Mouse (Mus musculus): Measurements from ENCODE around the gene Uaca.
A peak's percentile ranks its signal among the peaks of the same experiment; 100 is the strongest.

Uaca gene

GRCm38 (mm10) chr9:60854196-60854595 is 59.9 kb downstream of the Uaca start:
- no peak for TF ChIP-seq POU5F1 (IDR thresholded peaks at IDR 0.05; ENCODE audit: borderline replicate concordance, low read length)
- TF ChIP-seq CTCF (conservative IDR thresholded peaks at IDR 0.05; ENCODE audit: low read length) = no peak
- no peak for TF ChIP-seq NANOG (IDR thresholded peaks at IDR 0.05; ENCODE audit: borderline replicate concordance, low read length)
- H3K36me3 ChIP-seq (ENCODE audit: insufficient read depth, low read length) = peaks cover 24% of the 10 kb centered on the region
- no peaks in the 10 kb centered on the region for H3K9me3 ChIP-seq (ENCODE audit: low read length)
- peaks cover 13% of the 10 kb centered on the region for H3K4me1 ChIP-seq (replicated peaks; ENCODE audit: low read depth, low read length)
- no peaks in the 10 kb centered on the region for H3K27me3 ChIP-seq (ENCODE audit: insufficient read depth, low read length)
- H3K4me3 ChIP-seq (replicated peaks; ENCODE audit: low read length) = no peak overlapping the region

- Histone ChIP-seq H3K4me3 (replicated peaks; ENCODE audit: low read length) (no peak overlapping the region), H3K9me3 (ENCODE audit: low read length) (no peaks in the 10 kb centered on the region), H3K4me1 (replicated peaks; ENCODE audit: low read depth, low read length) (peaks cover 13% of the 10 kb centered on the region), H3K27me3 (ENCODE audit: insufficient read depth, low read length) (no peaks in the 10 kb centered on the region), H3K36me3 (ENCODE audit: insufficient read depth, low read length) (peaks cover 22% of the 10 kb centered on the region)
- TF ChIP-seq NANOG (IDR thresholded peaks at IDR 0.05; ENCODE audit: borderline replicate concordance, low read length) (no peak), POU5F1 (IDR thresholded peaks at IDR 0.05; ENCODE audit: borderline replicate concordance, low read length) (no peak), CTCF (conservative IDR thresholded peaks at IDR 0.05; ENCODE audit: low read length) (peak; percentile 38)
Observed at GRCm38 (mm10) chr9:60857833-60858232, 63.5 kb downstream of the Uaca start.

- H3K4me1 ChIP-seq (replicated peaks; ENCODE audit: low read depth, low read length) = peaks cover 18% of the 10 kb centered on the region
- TF ChIP-seq NANOG (IDR thresholded peaks at IDR 0.05; ENCODE audit: borderline replicate concordance, low read length) (no peak), CTCF (conservative IDR thresholded peaks at IDR 0.05; ENCODE audit: low read length) (peak; percentile 54)
Observed at GRCm38 (mm10) chr9:60858306-60858960, 64.1 kb downstream of the Uaca start.

GRCm38 (mm10) chr9:60859031-60859430 is 64.7 kb downstream of the Uaca start:
- Histone ChIP-seq H3K4me3 (replicated peaks; ENCODE audit: low read length) (no peak overlapping the region), H3K4me1 (replicated peaks; ENCODE audit: low read depth, low read length) (peaks cover 21% of the 10 kb centered on the region), H3K9me3 (ENCODE audit: low read length) (no peaks in the 10 kb centered on the region), H3K36me3 (ENCODE audit: insufficient read depth, low read length) (peaks cover 27% of the 10 kb centered on the region), H3K27me3 (ENCODE audit: insufficient read depth, low read length) (no peaks in the 10 kb centered on the region)
- TF ChIP-seq POU5F1 (IDR thresholded peaks at IDR 0.05; ENCODE audit: borderline replicate concordance, low read length) = no peak
- no peak for TF ChIP-seq CTCF (conservative IDR thresholded peaks at IDR 0.05; ENCODE audit: low read length)
- no peak for TF ChIP-seq NANOG (IDR thresholded peaks at IDR 0.05; ENCODE audit: borderline replicate concordance, low read length)

More at GRCm38 (mm10) chr9:60858306-60858960, 64.1 kb downstream of the Uaca start:
- no peak overlapping the region for H3K4me3 ChIP-seq (replicated peaks; ENCODE audit: low read length)
- H3K36me3 ChIP-seq (ENCODE audit: insufficient read depth, low read length) = peaks cover 28% of the 10 kb centered on the region
- no peaks in the 10 kb centered on the region for H3K27me3 ChIP-seq (ENCODE audit: insufficient read depth, low read length)
- H3K9me3 ChIP-seq (ENCODE audit: low read length) = no peaks in the 10 kb centered on the region

GRCm38 (mm10) chr9:60861030-60861429 is 66.7 kb downstream of the Uaca start:
- TF ChIP-seq CTCF (conservative IDR thresholded peaks at IDR 0.05; ENCODE audit: low read length) (no peak), POU5F1 (IDR thresholded peaks at IDR 0.05; ENCODE audit: borderline replicate concordance, low read length) (no peak), NANOG (IDR thresholded peaks at IDR 0.05; ENCODE audit: borderline replicate concordance, low read length) (no peak)
- Histone ChIP-seq H3K4me3 (replicated peaks; ENCODE audit: low read length) (no peak overlapping the region), H3K9me3 (ENCODE audit: low read length) (no peaks in the 10 kb centered on the region), H3K36me3 (ENCODE audit: insufficient read depth, low read length) (peaks cover 18% of the 10 kb centered on the region), H3K4me1 (replicated peaks; ENCODE audit: low read depth, low read length) (peaks cover 35% of the 10 kb centered on the region), H3K27me3 (ENCODE audit: insufficient read depth, low read length) (no peaks in the 10 kb centered on the region)

- no peak overlapping the region for H3K4me3 ChIP-seq (replicated peaks; ENCODE audit: low read length)
- TF ChIP-seq POU5F1 (IDR thresholded peaks at IDR 0.05; ENCODE audit: borderline replicate concordance, low read length) (no peak), NANOG (IDR thresholded peaks at IDR 0.05; ENCODE audit: borderline replicate concordance, low read length) (no peak), CTCF (conservative IDR thresholded peaks at IDR 0.05; ENCODE audit: low read length) (no peak)
- H3K36me3 ChIP-seq (ENCODE audit: insufficient read depth, low read length) = peaks cover 18% of the 10 kb centered on the region
- H3K9me3 ChIP-seq (ENCODE audit: low read length) = no peaks in the 10 kb centered on the region
- H3K4me1 ChIP-seq (replicated peaks; ENCODE audit: low read depth, low read length) = peaks cover 50% of the 10 kb centered on the region
- H3K27me3 ChIP-seq (ENCODE audit: insufficient read depth, low read length) = 0 out of 2 replicates have a peak, but pooled peaks cover under 1% of the 10 kb centered on the region
Observed at GRCm38 (mm10) chr9:60864664-60865063, 70.3 kb downstream of the Uaca start.

GRCm38 (mm10) chr9:60865866-60866265 is 71.5 kb downstream of the Uaca start:
- Histone ChIP-seq H3K9me3 (ENCODE audit: low read length) (no peaks in the 10 kb centered on the region), H3K27me3 (ENCODE audit: insufficient read depth, low read length) (0 out of 2 replicates have a peak, but pooled peaks cover 5% of the 10 kb centered on the region), H3K4me3 (replicated peaks; ENCODE audit: low read length) (peak overlapping the region; percentile 55), H3K4me1 (replicated peaks; ENCODE audit: low read depth, low read length) (peaks cover 62% of the 10 kb centered on the region), H3K36me3 (ENCODE audit: insufficient read depth, low read length) (peaks cover 21% of the 10 kb centered on the region)
- no peak for TF ChIP-seq POU5F1 (IDR thresholded peaks at IDR 0.05; ENCODE audit: borderline replicate concordance, low read length)
- no peak for TF ChIP-seq CTCF (conservative IDR thresholded peaks at IDR 0.05; ENCODE audit: low read length)
- TF ChIP-seq NANOG (IDR thresholded peaks at IDR 0.05; ENCODE audit: borderline replicate concordance, low read length) = peak; percentile 32; the same call in 1 of the 2 replicates

- Histone ChIP-seq H3K4me3 (replicated peaks; ENCODE audit: low read length) (peak overlapping the region; percentile 58), H3K27me3 (ENCODE audit: insufficient read depth, low read length) (0 out of 2 replicates have a peak, but pooled peaks cover 10% of the 10 kb centered on the region), H3K4me1 (replicated peaks; ENCODE audit: low read depth, low read length) (peaks cover 61% of the 10 kb centered on the region), H3K9me3 (ENCODE audit: low read length) (no peaks in the 10 kb centered on the region), H3K36me3 (ENCODE audit: insufficient read depth, low read length) (peaks cover 38% of the 10 kb centered on the region)
- no peak for TF ChIP-seq CTCF (conservative IDR thresholded peaks at IDR 0.05; ENCODE audit: low read length)
Observed at GRCm38 (mm10) chr9:60870451-60870850, 76.1 kb downstream of the Uaca start.
